Mouse (Mus musculus): ENCODE data around the gene Fgf23. TPM values are rescaled to one million over a fixed set of nuclear protein-coding genes. Genes with fewer than 3 reads are reported as not detected.
A peak's percentile ranks its signal among the peaks of the same experiment; 100 is the strongest.

Gene Fgf23
- total RNA-seq, 2 experiments from 2014 or later: not detected

GRCm38 (mm10) chr6:127108368-127109060 lies 35.8 kb downstream of the Fgf23 start:
- no peak for DNase-seq

GRCm38 (mm10) chr6:127109402-127109930 lies 36.8 kb downstream of the Fgf23 start, which contains the start of gene Tigar:
Tigar (minus strand) TSS chr6:127109557.
- intact Hi-C loops (cut with DNase I; ENCODE audit: low total_unique reads): no loop called here

More at GRCm38 (mm10) chr6:127108368-127109060, 35.8 kb downstream of the Fgf23 start:
- intact Hi-C loops (cut with DNase I; ENCODE audit: low total_unique reads): no loop called here

GRCm38 (mm10) chr6:127114753-127115456 lies 42.2 kb downstream of the Fgf23 start:
- DNase-seq: no peak
- intact Hi-C loops (cut with DNase I; ENCODE audit: low total_unique reads): no loop called here

More at GRCm38 (mm10) chr6:127109402-127109930, 36.8 kb downstream of the Fgf23 start, which contains the start of gene Tigar:
- peak; percentile 90 for DNase-seq

GRCm38 (mm10) chr6:127122221-127122806 lies 49.6 kb downstream of the Fgf23 start:
- no peak for DNase-seq
- intact Hi-C loops (cut with DNase I; ENCODE audit: low total_unique reads): loop anchor here (5.0 kb wide), 1 partner anchor 170 kb away; no protein-coding TSS in a partner anchor

GRCm38 (mm10) chr6:127122996-127123395 lies 50.3 kb downstream of the Fgf23 start:
- no peak for DNase-seq
- intact Hi-C loops (cut with DNase I; ENCODE audit: low total_unique reads): loop anchor here (5.0 kb wide), 1 partner anchor 171 kb away; no protein-coding TSS in a partner anchor

GRCm38 (mm10) chr6:127123506-127123905 lies 50.8 kb downstream of the Fgf23 start:
- intact Hi-C loops (cut with DNase I; ENCODE audit: low total_unique reads): loop anchor here (5.0 kb wide), 1 partner anchor 171 kb away; no protein-coding TSS in a partner anchor
- no peak for DNase-seq

- intact Hi-C loops (cut with DNase I; ENCODE audit: low total_unique reads): no loop called here
- no peak for DNase-seq
Measured at GRCm38 (mm10) chr6:127129659-127130058, 57.0 kb downstream of the Fgf23 start.

GRCm38 (mm10) chr6:127130377-127130776 lies 57.7 kb downstream of the Fgf23 start:
- DNase-seq: no peak
- intact Hi-C loops (cut with DNase I; ENCODE audit: low total_unique reads): no loop called here

Other genes with a start within 250 kb of the Fgf23 start
- 100 to 1,000 TPM; 273 to 335 TPM for gene Ndufa9, start 223.8 kb upstream of the Fgf23 start, total RNA-seq (2021)
- not detected for gene Akap3, start 219.8 kb upstream of the Fgf23 start, total RNA-seq (2021)
- gene Dyrk4, start 151.1 kb upstream of the Fgf23 start, total RNA-seq (2021): not detected
- gene Rad51ap1, start 133.3 kb upstream of the Fgf23 start, total RNA-seq (2021): 1 to 10 TPM; 3.0 to 3.6 TPM
- 1 to 10 TPM; 8.6 to 9.3 TPM for gene D6Wsu163e, start 132.9 kb upstream of the Fgf23 start, total RNA-seq (2021)
- gene Fgf6, start 57.3 kb upstream of the Fgf23 start, total RNA-seq (2021): 1 to 10 TPM; 4.5 to 5.6 TPM
- gene Tigar, start 36.7 kb downstream of the Fgf23 start, total RNA-seq (2021): 10 to 100 TPM; 16.4 to 18.9 TPM
- gene Ccnd2, start 79.3 kb downstream of the Fgf23 start, total RNA-seq (2021): 10 to 100 TPM; 17.6 to 31.6 TPM

Data from gastrocnemius, postnatal 14 days (tissue).